Mouse (Mus musculus) activated CD4-positive, CD25-positive, alpha-beta regulatory T cell, adult 4 months (primary cell): ENCODE measurements around the gene Gm27021. TPM values are rescaled to one million over a fixed set of nuclear protein-coding genes. Genes with fewer than 3 reads are reported as not detected.
A peak's percentile ranks its signal among the peaks of the same experiment; 100 is the strongest.

ENCODE experiments used
- ATAC-seq: one replicate; pipeline ENCODE4 v1.8.0; 2017
- polyA plus RNA-seq, 2 experiments: library from polyadenylated mRNA; unstranded; fragments of 100-300 nt; shearing (Covaris generic); gene quantifications; one replicate each; pipeline ENCODE4 v1.2.1; 2017

Gene Gm27021
- polyA plus RNA-seq, 2 experiments from 2014 or later: not detected

- peak; percentile 19 for ATAC-seq
Observed at GRCm38 (mm10) chr8:120563851-120564837, 103.7 kb downstream of the Gm27021 start.

GRCm38 (mm10) chr8:120563348-120563724 is 104.5 kb downstream of the Gm27021 start:
- ATAC-seq: no peak

GRCm38 (mm10) chr8:120562680-120563347 is 105.1 kb downstream of the Gm27021 start:
- ATAC-seq: no peak

DNA sequence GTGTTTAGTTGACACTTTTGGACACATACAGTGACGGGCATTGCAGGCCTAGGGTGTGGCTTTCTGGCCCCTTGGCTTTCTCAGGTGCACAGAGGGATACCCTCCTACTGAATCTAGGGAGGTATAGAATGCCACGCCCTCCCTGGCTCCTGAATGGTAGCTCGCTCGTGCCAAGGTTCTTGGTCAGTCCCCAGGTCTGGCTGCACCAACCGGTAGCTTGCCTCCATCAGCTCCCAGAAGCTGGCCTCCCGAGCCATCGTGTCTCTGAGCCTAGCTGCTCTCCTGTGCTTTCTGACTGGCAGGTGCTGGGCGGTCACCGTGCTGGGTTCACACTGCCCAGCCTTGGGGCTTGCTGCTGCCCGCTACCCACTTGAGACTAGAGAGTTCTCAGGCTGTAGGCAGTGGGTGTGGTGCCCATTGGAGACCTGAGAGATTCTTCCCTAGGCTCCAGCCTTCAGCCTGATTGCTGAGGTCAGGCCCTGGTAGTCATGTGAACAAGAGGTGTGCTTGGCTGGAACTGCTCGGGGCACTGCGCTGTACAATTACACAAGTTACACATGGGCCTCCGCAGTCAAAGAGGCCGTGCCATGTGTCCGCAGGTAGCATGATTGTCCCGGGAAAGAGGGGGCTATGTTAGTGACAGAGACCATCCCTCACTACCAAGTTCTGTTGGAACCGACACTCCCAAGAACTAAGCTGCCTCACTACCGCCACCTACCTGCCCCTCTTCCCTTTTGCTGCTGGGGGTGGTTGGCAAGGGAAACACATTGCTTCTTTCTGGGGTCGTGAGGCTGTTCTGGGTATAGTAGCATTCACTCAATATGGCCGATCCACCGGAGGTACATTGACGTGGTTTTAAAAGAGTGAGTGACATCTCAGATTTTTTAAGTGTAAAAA is 106.1 kb downstream of the Gm27021 start:
- ATAC-seq: no peak

- ATAC-seq: no peak
Observed at GRCm38 (mm10) chr8:120560535-120560934, 107.3 kb downstream of the Gm27021 start.

DNA sequence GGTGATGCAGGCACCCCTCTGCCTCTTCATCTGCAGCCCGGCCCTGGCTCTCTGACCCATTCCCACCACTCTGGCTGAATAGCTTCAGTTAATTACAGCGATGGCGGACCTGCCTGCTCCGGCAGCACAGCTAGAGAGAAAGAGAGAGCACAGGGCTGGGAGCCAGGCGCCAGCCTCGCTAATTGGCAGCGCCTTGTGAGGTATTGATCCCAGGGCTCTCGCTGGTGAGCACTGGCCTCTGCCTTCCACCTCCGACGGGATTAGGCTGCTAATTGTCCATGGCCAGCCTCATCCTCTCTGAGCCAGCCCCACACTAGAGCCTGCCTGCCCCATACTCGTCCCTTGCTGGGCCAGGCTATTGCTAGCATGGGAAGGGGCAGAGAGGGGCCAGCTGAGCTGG is 108.2 kb downstream of the Gm27021 start:
- no peak for ATAC-seq

Other genes starting within 250 kb of the Gm27021 start
- 10 to 100 TPM; 19.3 to 30.4 TPM for gene Gins2, start 78.8 kb downstream of the Gm27021 start, polyA plus RNA-seq
- gene 1190005I06Rik, start 20.4 kb downstream of the Gm27021 start, polyA plus RNA-seq: not detected
- gene Cox4i1, start 143 bp upstream of the Gm27021 start, polyA plus RNA-seq: 1,000 to 10,000 TPM; 1,217 to 1,292 TPM
- gene Emc8, start 494 bp upstream of the Gm27021 start, polyA plus RNA-seq: 10 to 100 TPM; 60.2 to 68.0 TPM
- 10 to 100 TPM; 17.9 to 24.8 TPM for gene Irf8, start 68.3 kb upstream of the Gm27021 start, polyA plus RNA-seq